Mouse (Mus musculus): ENCODE results near the gene Mid1.
"Not testable (repeated sequence)": the region's sequence is repeated elsewhere in the genome, so short reads cannot be mapped to it uniquely, and the experiment has no call there.

The Mid1 gene

DNA sequence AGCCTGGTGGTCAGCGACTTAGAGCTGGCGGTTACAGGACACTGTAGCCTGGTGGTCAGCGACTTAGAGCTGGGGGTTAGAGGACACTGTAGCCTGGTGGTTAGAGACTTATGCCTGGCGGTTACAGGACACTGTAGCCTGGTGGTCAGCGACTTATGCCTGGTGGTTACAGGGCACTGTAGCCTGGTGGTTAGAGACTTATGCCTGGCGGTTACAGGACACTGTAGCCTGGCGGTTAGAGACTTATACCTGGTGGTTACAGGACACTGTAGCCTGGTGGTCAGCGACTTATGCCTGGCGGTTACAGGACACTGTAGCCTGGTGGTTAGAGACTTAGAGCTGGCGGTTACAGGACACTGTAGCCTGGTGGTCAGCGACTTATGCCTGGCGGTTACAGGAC, 330.9 kb downstream of the Mid1 start:
- DNase-seq (ENCODE audit: low spot score in 2 of 2) = not testable (repeated sequence)

DNA sequence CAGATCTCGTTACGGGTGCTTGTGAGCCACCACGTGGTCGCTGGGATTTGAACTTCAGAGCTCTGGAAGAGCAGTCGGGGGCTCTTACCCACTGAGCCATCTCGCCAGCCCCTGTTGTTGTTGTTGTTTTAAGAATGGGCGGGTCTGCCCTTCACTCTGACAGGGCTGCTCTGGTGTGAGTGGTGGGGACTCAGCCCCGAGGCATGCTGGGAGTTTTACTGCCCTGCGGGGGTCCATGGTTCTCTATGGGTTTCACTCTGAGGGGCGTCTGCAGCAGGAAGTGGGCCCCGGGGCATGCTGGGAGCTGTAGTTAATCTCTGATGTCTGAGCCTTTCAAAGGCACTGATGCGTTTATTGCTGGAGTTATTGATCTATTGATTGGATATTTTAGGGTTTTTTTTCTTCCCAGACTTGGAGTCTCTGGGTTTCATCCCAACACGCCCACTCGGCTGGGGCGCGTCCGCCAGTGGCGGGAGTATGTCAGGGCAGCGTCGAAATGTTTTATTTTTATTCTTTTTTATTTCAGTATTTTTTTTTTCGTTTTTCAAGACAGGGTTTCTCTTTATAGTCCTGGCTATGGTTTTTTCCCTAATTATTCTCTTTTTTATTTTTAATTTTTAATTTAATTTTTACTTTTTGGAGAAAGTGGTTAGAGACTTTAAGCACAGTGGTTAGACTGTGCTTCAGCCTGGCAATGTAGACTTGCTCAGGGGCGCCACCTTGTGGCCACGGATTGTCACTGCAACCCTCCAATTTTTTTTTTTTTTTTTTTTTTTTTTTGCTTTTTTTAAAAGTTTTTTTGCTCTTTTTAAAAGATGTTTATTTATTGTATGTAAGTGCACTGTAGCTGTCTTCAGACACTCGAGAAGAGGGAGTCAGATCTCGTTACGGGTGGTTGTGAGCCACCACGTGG, 332.6 kb downstream of the Mid1 start:
- DNase-seq (ENCODE audit: low spot score in 2 of 2) = not testable (repeated sequence)

DNA sequence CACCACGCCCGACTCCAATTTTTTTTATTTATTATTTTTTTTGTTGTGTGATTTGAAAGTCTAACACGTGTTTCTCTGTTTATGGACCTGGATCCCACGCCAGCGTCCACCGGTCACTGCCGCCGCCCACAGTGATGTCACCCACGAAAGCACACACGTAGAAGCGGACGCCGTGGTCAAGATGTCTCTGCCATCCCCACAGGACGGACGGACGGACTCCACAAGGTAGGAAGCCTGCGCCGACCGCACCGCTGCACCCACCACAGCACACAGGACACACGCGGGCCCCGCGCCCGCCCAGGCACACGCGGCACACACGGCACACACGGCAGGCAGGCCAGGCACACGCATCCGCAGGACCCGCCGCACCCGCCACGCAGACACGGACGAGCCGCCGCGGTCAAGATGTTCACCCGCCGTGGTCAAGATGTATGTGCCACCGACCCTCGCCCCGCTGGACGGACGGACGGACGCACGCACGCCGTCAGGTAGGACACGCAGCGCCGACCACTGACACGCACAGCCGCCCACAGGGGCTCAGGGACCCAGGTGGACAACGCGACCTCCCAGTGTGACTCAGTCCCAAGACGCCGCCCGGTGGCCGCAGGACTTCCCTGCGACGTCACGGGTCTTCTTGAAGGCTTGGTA, 333.7 kb downstream of the Mid1 start:
- not testable (repeated sequence) for DNase-seq (ENCODE audit: low spot score in 2 of 2)

DNA sequence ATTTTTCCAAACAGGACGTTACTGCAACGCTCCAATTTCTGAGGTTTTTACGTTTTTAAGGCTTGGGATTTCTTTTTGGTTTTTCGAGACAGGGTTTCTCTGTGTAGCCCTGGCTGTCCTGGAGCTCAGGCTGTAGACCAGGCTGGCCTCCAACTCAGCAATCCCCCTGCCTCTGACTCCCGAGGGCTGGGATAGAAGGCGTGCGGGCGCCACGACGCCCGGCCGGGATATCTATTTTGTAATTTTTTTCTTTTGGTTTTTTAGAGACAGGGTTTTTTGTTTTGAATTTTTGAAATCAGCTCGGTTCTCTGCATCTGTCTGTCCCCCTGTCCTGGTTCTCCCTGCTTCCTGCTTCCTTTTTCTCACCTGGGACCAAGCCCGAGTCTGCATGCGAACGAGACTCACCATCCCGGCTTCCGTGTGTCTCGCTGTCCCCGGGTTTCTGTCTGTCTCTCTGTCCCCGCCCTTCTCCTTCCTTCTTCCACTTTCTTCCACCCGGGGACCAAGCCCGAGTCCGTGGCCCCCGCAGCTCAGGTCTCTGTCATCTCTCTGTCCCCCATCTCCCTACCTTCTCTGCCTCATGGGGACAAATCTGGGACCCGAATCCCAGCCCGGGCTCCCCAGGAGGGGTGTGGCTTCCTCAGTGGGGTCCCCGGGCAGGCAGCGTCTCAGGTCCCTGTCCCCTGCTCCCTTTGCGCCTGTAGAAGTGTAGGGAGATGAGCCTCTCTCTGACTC, 334.4 kb downstream of the Mid1 start:
- DNase-seq (ENCODE audit: low spot score in 2 of 2) = not testable (repeated sequence)

DNA sequence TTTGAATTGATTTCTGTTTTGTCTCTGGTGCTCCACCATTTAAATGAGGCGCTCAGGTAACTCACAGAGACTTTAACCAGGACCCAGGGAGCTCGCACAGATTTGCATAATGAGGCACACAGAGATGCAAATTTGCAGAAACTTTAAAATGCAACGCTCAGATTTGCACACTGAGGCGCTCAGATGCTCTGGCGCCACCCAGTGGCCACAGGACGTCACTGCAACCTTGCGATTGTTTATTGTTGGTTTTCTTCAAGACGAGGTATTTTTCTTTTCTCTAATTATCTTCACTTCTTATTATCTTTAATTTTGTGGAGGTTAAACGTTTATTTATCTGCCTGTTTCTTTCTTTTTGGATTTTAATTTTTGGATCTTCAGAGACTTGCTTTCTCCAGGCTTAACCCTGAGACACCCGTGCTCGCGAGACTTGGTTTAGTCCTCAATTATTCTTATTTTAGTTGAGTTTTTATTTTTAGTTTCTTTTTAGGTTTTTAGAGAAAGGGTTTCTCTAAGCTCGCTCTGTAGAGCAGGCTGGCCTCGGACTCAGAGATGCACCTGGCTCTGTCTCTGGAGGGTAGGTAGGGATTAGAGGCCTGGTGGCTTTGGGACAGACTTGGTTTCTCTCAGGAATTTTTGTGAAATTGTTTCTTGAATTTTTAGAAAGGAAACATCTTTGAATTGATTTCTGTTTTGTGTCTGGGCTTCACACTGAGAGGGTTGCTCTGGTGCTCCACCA, 335.1 kb downstream of the Mid1 start:
- DNase-seq (ENCODE audit: low spot score in 2 of 2) = peak; percentile 85 to 94

DNA sequence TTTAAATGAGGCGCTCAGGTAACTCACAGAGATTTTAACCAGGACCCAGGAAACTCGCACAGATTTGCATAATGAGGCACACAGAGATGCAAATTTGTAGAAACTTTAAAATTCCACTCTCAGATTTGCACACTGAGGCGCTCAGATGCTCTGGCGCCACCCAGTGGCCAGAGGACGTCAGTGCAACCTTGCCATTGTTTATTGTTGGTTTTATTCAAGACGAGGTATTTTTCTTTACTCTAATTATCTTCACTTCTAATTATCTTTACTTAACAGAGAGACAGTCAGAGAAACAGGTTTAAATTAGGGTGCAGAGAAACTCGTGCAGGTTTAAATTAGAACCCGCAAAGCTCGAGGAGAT, 335.7 kb downstream of the Mid1 start:
- not testable (repeated sequence) for DNase-seq (ENCODE audit: low spot score in 2 of 2)

DNA sequence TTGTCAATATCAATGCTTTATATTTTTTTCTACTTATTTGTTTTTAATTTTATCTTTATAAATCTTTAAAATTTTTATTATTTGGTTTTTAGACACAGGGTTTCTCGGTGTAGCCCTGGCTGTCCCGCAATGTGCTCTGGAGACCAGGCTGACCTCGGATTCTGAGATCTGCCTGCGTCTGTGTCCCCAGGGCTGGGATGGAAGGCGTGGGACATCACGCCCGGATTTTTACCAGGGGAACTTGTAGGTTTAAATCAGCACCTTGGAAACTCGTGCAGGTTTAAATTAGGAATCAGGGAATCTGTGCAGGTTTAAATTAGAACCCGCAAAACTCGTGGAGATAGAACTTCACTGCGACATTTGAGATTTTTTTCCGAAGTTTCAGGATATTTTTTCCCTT, 336.2 kb downstream of the Mid1 start:
- DNase-seq (ENCODE audit: low spot score in 2 of 2) = not testable (repeated sequence)

DNA sequence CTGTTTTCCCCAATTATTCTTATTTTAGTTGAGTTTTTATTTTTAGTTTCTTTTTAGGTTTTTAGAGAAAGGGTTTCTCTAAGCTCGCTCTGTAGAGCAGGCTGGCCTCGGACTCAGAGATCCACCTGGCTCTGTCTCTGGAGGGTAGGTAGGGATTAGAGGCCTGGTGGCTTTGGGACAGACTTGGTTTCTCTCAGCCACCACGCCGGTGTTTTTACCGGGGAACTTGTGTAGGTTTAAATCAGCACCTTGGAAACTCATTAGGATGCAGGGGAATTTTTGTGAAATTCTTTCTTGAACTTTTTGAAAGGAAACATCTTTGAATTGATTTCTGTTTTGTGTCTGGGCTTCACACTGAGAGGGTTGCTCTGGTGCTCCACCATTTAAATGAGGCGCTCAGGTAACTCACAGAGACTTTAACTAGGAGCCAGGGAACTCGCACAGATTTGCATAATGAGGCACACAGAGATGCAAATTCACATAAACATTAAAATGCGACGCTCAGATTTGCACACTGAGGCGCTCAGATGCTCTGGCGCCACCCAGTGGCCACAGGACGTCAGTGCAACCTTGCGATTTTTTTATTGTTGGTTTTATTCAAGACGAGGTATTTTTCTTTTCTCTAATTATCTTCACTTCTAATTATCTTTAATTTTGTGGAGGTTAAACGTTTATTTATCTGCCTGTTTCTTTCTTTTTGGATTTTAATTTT, 336.9 kb downstream of the Mid1 start:
- DNase-seq (ENCODE audit: low spot score in 2 of 2) = not testable (repeated sequence)
